Mouse (Mus musculus): ENCODE results near the gene Pole2. TPM values are rescaled to one million over a fixed set of nuclear protein-coding genes. Genes with fewer than 3 reads are reported as not detected.

The Pole2 gene
- total RNA-seq (2014; rRNA removed) (3.8 and 5.0 TPM in 2 replicates), polyA plus RNA-seq (2015; fragmentation: Nextera tagmentation; extraction: Ambion mirVana) (2.1 and 2.6 TPM in 2 replicates)

GRCm38 (mm10) chr12:69227776-69228466, at the start of gene Pole2:
Gene Pole2 (minus strand): TSS chr12:69228195.
- no peaks in the 10 kb centered on the region for H3K9me3 ChIP-seq (ENCODE audit: low read length)
- DNase-seq (peak; percentile 89), ATAC-seq (peak; percentile 97)
- H3K4me3 ChIP-seq (ENCODE audit: low read depth, low read length), result peak within 1 kb of the TSS; percentile 68
- peak within 1 kb of the TSS; percentile 53 for H3K9ac ChIP-seq
- WGBS, result under 1% methylated on average over 37 of the region's 37 CpGs
- 0 out of 2 replicates have a peak, but pooled peaks have one; percentile 16 for TF ChIP-seq CTCF (IDR thresholded peaks at IDR 0.05; ENCODE audit: low read depth)
- no peaks in the 10 kb centered on the region for H3K4me1 ChIP-seq (ENCODE audit: insufficient read depth)
- peak within 1 kb of the TSS; percentile 40 for H3K4me2 ChIP-seq (ENCODE audit: low read depth)
- no peaks in the 10 kb centered on the region for H3K36me3 ChIP-seq (ENCODE audit: insufficient read depth)
- H3K27ac ChIP-seq (ENCODE audit: low read depth, low read length), result peak within 1 kb of the TSS; percentile 69
- H3K27me3 ChIP-seq (ENCODE audit: insufficient read depth, low read length), result no peaks in the 10 kb centered on the region

GRCm38 (mm10) chr12:69268956-69269355, 41.0 kb upstream of the Pole2 start:
- Histone ChIP-seq H3K4me3 (ENCODE audit: low read depth, low read length) (no peak overlapping the region), H3K4me1 (ENCODE audit: insufficient read depth) (no peaks in the 10 kb centered on the region), H3K27ac (ENCODE audit: low read depth, low read length) (no peak overlapping the region), H3K36me3 (ENCODE audit: insufficient read depth) (no peaks in the 10 kb centered on the region), H3K27me3 (ENCODE audit: insufficient read depth, low read length) (no peaks in the 10 kb centered on the region), H3K9me3 (ENCODE audit: low read length) (no peaks in the 10 kb centered on the region), H3K9ac (no peak overlapping the region), H3K4me2 (ENCODE audit: low read depth) (no peak overlapping the region)
- DNase-seq (no peak), ATAC-seq (no peak)
- 74% methylated on average over 2 of the region's 2 CpGs for WGBS
- TF ChIP-seq CTCF (IDR thresholded peaks at IDR 0.05; ENCODE audit: low read depth), result no peak

GRCm38 (mm10) chr12:69267956-69268632, 40.1 kb upstream of the Pole2 start:
- DNase-seq, result peak; percentile 35
- no peaks in the 10 kb centered on the region for H3K4me1 ChIP-seq (ENCODE audit: insufficient read depth)
- H3K9ac ChIP-seq, result no peak overlapping the region
- no peak overlapping the region; the same call in 1 of the 2 replicates for H3K4me2 ChIP-seq (ENCODE audit: low read depth)
- peak; percentile 76 for ATAC-seq
- H3K27ac ChIP-seq (ENCODE audit: low read depth, low read length), result no peak overlapping the region
- H3K4me3 ChIP-seq (ENCODE audit: low read depth, low read length), result no peak overlapping the region
- H3K9me3 ChIP-seq (ENCODE audit: low read length), result no peaks in the 10 kb centered on the region
- H3K36me3 ChIP-seq (ENCODE audit: insufficient read depth), result no peaks in the 10 kb centered on the region
- 66% methylated on average over 11 of the region's 11 CpGs for WGBS
- TF ChIP-seq CTCF (IDR thresholded peaks at IDR 0.05; ENCODE audit: low read depth), result no peak
- H3K27me3 ChIP-seq (ENCODE audit: insufficient read depth, low read length), result no peaks in the 10 kb centered on the region

GRCm38 (mm10) chr12:69265031-69265430, 37.0 kb upstream of the Pole2 start:
- DNase-seq (no peak), ATAC-seq (no peak)
- H3K4me2 ChIP-seq (ENCODE audit: low read depth), result no peak overlapping the region
- WGBS, result 93% methylated on average over 3 of the region's 3 CpGs
- no peaks in the 10 kb centered on the region for H3K4me1 ChIP-seq (ENCODE audit: insufficient read depth)
- no peak overlapping the region for H3K9ac ChIP-seq
- TF ChIP-seq CTCF (IDR thresholded peaks at IDR 0.05; ENCODE audit: low read depth), result no peak
- no peak overlapping the region for H3K4me3 ChIP-seq (ENCODE audit: low read depth, low read length)
- no peaks in the 10 kb centered on the region for H3K9me3 ChIP-seq (ENCODE audit: low read length)
- H3K27me3 ChIP-seq (ENCODE audit: insufficient read depth, low read length), result no peaks in the 10 kb centered on the region
- no peak overlapping the region for H3K27ac ChIP-seq (ENCODE audit: low read depth, low read length)
- H3K36me3 ChIP-seq (ENCODE audit: insufficient read depth), result no peaks in the 10 kb centered on the region

- no peaks in the 10 kb centered on the region for H3K36me3 ChIP-seq (ENCODE audit: insufficient read depth)
- no peak for TF ChIP-seq CTCF (IDR thresholded peaks at IDR 0.05; ENCODE audit: low read depth)
- H3K9ac ChIP-seq, result no peak overlapping the region
- ATAC-seq, result no peak
- DNase-seq, result no peak
- no peaks in the 10 kb centered on the region for H3K4me1 ChIP-seq (ENCODE audit: insufficient read depth)
- H3K4me3 ChIP-seq (ENCODE audit: low read depth, low read length), result no peak overlapping the region
- no peak overlapping the region for H3K27ac ChIP-seq (ENCODE audit: low read depth, low read length)
- WGBS, result 92% methylated on average over 5 of the region's 5 CpGs
- H3K27me3 ChIP-seq (ENCODE audit: insufficient read depth, low read length), result no peaks in the 10 kb centered on the region
- no peak overlapping the region for H3K4me2 ChIP-seq (ENCODE audit: low read depth)
- no peaks in the 10 kb centered on the region for H3K9me3 ChIP-seq (ENCODE audit: low read length)
Measured at GRCm38 (mm10) chr12:69262251-69262650, 34.3 kb upstream of the Pole2 start.

GRCm38 (mm10) chr12:69257836-69258235, 29.8 kb upstream of the Pole2 start:
- Histone ChIP-seq H3K4me3 (ENCODE audit: low read depth, low read length) (no peak overlapping the region), H3K9ac (no peak overlapping the region), H3K9me3 (ENCODE audit: low read length) (no peaks in the 10 kb centered on the region), H3K4me1 (ENCODE audit: insufficient read depth) (no peaks in the 10 kb centered on the region), H3K27me3 (ENCODE audit: insufficient read depth, low read length) (no peaks in the 10 kb centered on the region), H3K27ac (ENCODE audit: low read depth, low read length) (no peak overlapping the region), H3K4me2 (ENCODE audit: low read depth) (no peak overlapping the region), H3K36me3 (ENCODE audit: insufficient read depth) (no peaks in the 10 kb centered on the region)
- WGBS, result 87% methylated on average over 11 of the region's 11 CpGs
- no peak for TF ChIP-seq CTCF (IDR thresholded peaks at IDR 0.05; ENCODE audit: low read depth)
- DNase-seq (no peak), ATAC-seq (no peak)

GRCm38 (mm10) chr12:69253806-69254205, 25.8 kb upstream of the Pole2 start:
- no peak for TF ChIP-seq CTCF (IDR thresholded peaks at IDR 0.05; ENCODE audit: low read depth)

More at GRCm38 (mm10) chr12:69253806-69254205, 25.8 kb upstream of the Pole2 start:
- Histone ChIP-seq H3K27ac (ENCODE audit: low read depth, low read length) (no peak overlapping the region), H3K9ac (no peak overlapping the region), H3K9me3 (ENCODE audit: low read length) (no peaks in the 10 kb centered on the region), H3K36me3 (ENCODE audit: insufficient read depth) (no peaks in the 10 kb centered on the region), H3K4me2 (ENCODE audit: low read depth) (no peak overlapping the region), H3K4me1 (ENCODE audit: insufficient read depth) (no peaks in the 10 kb centered on the region), H3K4me3 (ENCODE audit: low read depth, low read length) (no peak overlapping the region), H3K27me3 (ENCODE audit: insufficient read depth, low read length) (no peaks in the 10 kb centered on the region)
- no peak for ATAC-seq
- WGBS, result 89% methylated on average over 1 of the region's 1 CpGs
- no peak for DNase-seq

Data from forebrain, postnatal 0 days (tissue).